Mouse (Mus musculus): ENCODE results near the gene Macrod2. TPM values are rescaled to one million over a fixed set of nuclear protein-coding genes. Genes with fewer than 3 reads are reported as not detected.

Gene Macrod2
- polyA plus RNA-seq, 1 experiment, result 0.95 TPM

- no peak overlapping the region for H3ac ChIP-seq (ENCODE audit: control insufficient read depth, insufficient read length, low read depth)
- H3K27me3 ChIP-seq (ENCODE audit: control insufficient read depth, insufficient read depth, insufficient read length), result no peaks in the 10 kb centered on the region
- no peaks in the 10 kb centered on the region for H3K36me3 ChIP-seq (ENCODE audit: control insufficient read depth, insufficient read depth)
- no peaks in the 10 kb centered on the region for H3K79me2 ChIP-seq (ENCODE audit: control insufficient read depth, insufficient read depth)
- no peaks in the 10 kb centered on the region for H3K79me3 ChIP-seq (ENCODE audit: low read depth)
- H3K4me3 ChIP-seq (ENCODE audit: insufficient read depth, poor library complexity, severe bottlenecking), result no peak overlapping the region
- TF ChIP-seq CEBPB (IDR thresholded peaks at IDR 0.05; ENCODE audit: low read depth) (no peak), USF1 (IDR thresholded peaks at IDR 0.05; ENCODE audit: low read depth) (no peak), FOSL1 (IDR thresholded peaks at IDR 0.05; ENCODE audit: insufficient read depth, low read length, poor library complexity, severe bottlenecking) (no peak), MAX (IDR thresholded peaks at IDR 0.05) (no peak), MYOG (IDR thresholded peaks at IDR 0.05; ENCODE audit: control insufficient read depth, extremely low read depth, insufficient read length) (no peak), CTCF (IDR thresholded peaks at IDR 0.05; ENCODE audit: control insufficient read depth, insufficient read depth, insufficient read length) (no peak), MYOD1 (IDR thresholded peaks at IDR 0.05; ENCODE audit: control insufficient read depth, insufficient read length, low read depth) (no peak)
Observed at GRCm38 (mm10) chr2:142335103-142335999, 1940.2 kb downstream of the Macrod2 start.

- no peak overlapping the region for H3K4me3 ChIP-seq (ENCODE audit: insufficient read depth, poor library complexity, severe bottlenecking)
- no peaks in the 10 kb centered on the region for H3K79me3 ChIP-seq (ENCODE audit: low read depth)
- no peaks in the 10 kb centered on the region for H3K79me2 ChIP-seq (ENCODE audit: control insufficient read depth, insufficient read depth)
- no peak for TF ChIP-seq MYOD1 (IDR thresholded peaks at IDR 0.05; ENCODE audit: control insufficient read depth, insufficient read length, low read depth)
- H3K27me3 ChIP-seq (ENCODE audit: control insufficient read depth, insufficient read depth, insufficient read length), result no peaks in the 10 kb centered on the region
- H3K36me3 ChIP-seq (ENCODE audit: control insufficient read depth, insufficient read depth), result no peaks in the 10 kb centered on the region
- no peak overlapping the region for H3ac ChIP-seq (ENCODE audit: control insufficient read depth, insufficient read length, low read depth)
Observed at GRCm38 (mm10) chr2:142344021-142344420, 1948.9 kb downstream of the Macrod2 start.

GRCm38 (mm10) chr2:142344758-142345157, 1949.6 kb downstream of the Macrod2 start:
- Histone ChIP-seq H3K4me3 (ENCODE audit: insufficient read depth, poor library complexity, severe bottlenecking) (no peak overlapping the region), H3K36me3 (ENCODE audit: control insufficient read depth, insufficient read depth) (no peaks in the 10 kb centered on the region), H3K79me2 (ENCODE audit: control insufficient read depth, insufficient read depth) (no peaks in the 10 kb centered on the region), H3K27me3 (ENCODE audit: control insufficient read depth, insufficient read depth, insufficient read length) (no peaks in the 10 kb centered on the region), H3ac (ENCODE audit: control insufficient read depth, insufficient read length, low read depth) (no peak overlapping the region), H3K79me3 (ENCODE audit: low read depth) (no peaks in the 10 kb centered on the region)
- TF ChIP-seq MYOD1 (IDR thresholded peaks at IDR 0.05; ENCODE audit: control insufficient read depth, insufficient read length, low read depth), result no peak
- no peak for TF ChIP-seq USF1 (IDR thresholded peaks at IDR 0.05; ENCODE audit: low read depth)
- TF ChIP-seq CEBPB (IDR thresholded peaks at IDR 0.05; ENCODE audit: low read depth), result no peak
- TF ChIP-seq MYOG (IDR thresholded peaks at IDR 0.05; ENCODE audit: control insufficient read depth, extremely low read depth, insufficient read length), result no peak
- TF ChIP-seq FOSL1 (IDR thresholded peaks at IDR 0.05; ENCODE audit: insufficient read depth, low read length, poor library complexity, severe bottlenecking), result no peak
- no peak for TF ChIP-seq MAX (IDR thresholded peaks at IDR 0.05)
- TF ChIP-seq CTCF (IDR thresholded peaks at IDR 0.05; ENCODE audit: control insufficient read depth, insufficient read depth, insufficient read length), result no peak

GRCm38 (mm10) chr2:142349805-142350204, 1954.7 kb downstream of the Macrod2 start:
- no peak for TF ChIP-seq CTCF (IDR thresholded peaks at IDR 0.05; ENCODE audit: control insufficient read depth, insufficient read depth, insufficient read length)
- TF ChIP-seq MYOG (IDR thresholded peaks at IDR 0.05; ENCODE audit: control insufficient read depth, extremely low read depth, insufficient read length), result no peak
- no peak for TF ChIP-seq MAX (IDR thresholded peaks at IDR 0.05)
- TF ChIP-seq CEBPB (IDR thresholded peaks at IDR 0.05; ENCODE audit: low read depth), result no peak
- TF ChIP-seq FOSL1 (IDR thresholded peaks at IDR 0.05; ENCODE audit: insufficient read depth, low read length, poor library complexity, severe bottlenecking), result no peak
- TF ChIP-seq USF1 (IDR thresholded peaks at IDR 0.05; ENCODE audit: low read depth), result no peak
- no peak for TF ChIP-seq MYOD1 (IDR thresholded peaks at IDR 0.05; ENCODE audit: control insufficient read depth, insufficient read length, low read depth)
- no peaks in the 10 kb centered on the region for H3K27me3 ChIP-seq (ENCODE audit: control insufficient read depth, insufficient read depth, insufficient read length)
- H3K36me3 ChIP-seq (ENCODE audit: control insufficient read depth, insufficient read depth), result no peaks in the 10 kb centered on the region
- no peak overlapping the region for H3ac ChIP-seq (ENCODE audit: control insufficient read depth, insufficient read length, low read depth)
- H3K4me3 ChIP-seq (ENCODE audit: insufficient read depth, poor library complexity, severe bottlenecking), result no peak overlapping the region
- H3K79me2 ChIP-seq (ENCODE audit: control insufficient read depth, insufficient read depth), result no peaks in the 10 kb centered on the region
- H3K79me3 ChIP-seq (ENCODE audit: low read depth), result no peaks in the 10 kb centered on the region

DNA sequence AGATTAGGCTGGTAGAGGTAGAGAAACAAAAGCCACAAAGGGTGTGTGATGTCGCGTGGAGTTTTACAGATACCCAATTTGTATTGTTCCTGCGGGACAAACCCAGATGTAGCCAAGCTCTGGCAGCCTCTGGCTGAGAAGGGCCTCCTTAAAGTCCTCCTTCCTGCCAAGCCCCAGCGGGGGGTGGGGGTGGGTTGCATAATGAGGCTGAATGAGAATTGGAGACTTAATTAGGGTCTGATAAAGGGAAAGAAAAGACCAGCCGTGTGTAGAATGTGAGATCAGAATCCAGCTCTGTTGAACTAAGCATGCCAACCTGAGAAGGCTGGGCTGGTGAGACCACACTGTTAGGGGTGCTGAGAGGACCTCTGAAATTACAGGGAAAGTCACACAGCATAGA, 1967.8 kb downstream of the Macrod2 start:
- H3K79me3 ChIP-seq (ENCODE audit: low read depth), result no peaks in the 10 kb centered on the region
- H3K79me2 ChIP-seq (ENCODE audit: control insufficient read depth, insufficient read depth), result no peaks in the 10 kb centered on the region
- no peak overlapping the region for H3K4me3 ChIP-seq (ENCODE audit: insufficient read depth, poor library complexity, severe bottlenecking)
- no peak overlapping the region for H3ac ChIP-seq (ENCODE audit: control insufficient read depth, insufficient read length, low read depth)
- H3K27me3 ChIP-seq (ENCODE audit: control insufficient read depth, insufficient read depth, insufficient read length), result no peaks in the 10 kb centered on the region
- no peak for TF ChIP-seq MYOD1 (IDR thresholded peaks at IDR 0.05; ENCODE audit: control insufficient read depth, insufficient read length, low read depth)
- TF ChIP-seq MYOG (IDR thresholded peaks at IDR 0.05; ENCODE audit: control insufficient read depth, extremely low read depth, insufficient read length), result no peak
- no peak for TF ChIP-seq USF1 (IDR thresholded peaks at IDR 0.05; ENCODE audit: low read depth)
- TF ChIP-seq FOSL1 (IDR thresholded peaks at IDR 0.05; ENCODE audit: insufficient read depth, low read length, poor library complexity, severe bottlenecking), result no peak
- TF ChIP-seq CEBPB (IDR thresholded peaks at IDR 0.05; ENCODE audit: low read depth), result no peak
- no peak for TF ChIP-seq CTCF (IDR thresholded peaks at IDR 0.05; ENCODE audit: control insufficient read depth, insufficient read depth, insufficient read length)
- no peak for TF ChIP-seq MAX (IDR thresholded peaks at IDR 0.05)
- H3K36me3 ChIP-seq (ENCODE audit: control insufficient read depth, insufficient read depth), result no peaks in the 10 kb centered on the region

All from C2C12 (cell line).